Mouse (Mus musculus): ENCODE measurements around the gene Paxbp1.

GRCm38 (mm10) chr16:91011021-91011683 is 33.2 kb downstream of the Paxbp1 start, which contains the start of gene Synj1:
- no peak for TF ChIP-seq CTCF (IDR thresholded peaks at IDR 0.05; ENCODE audit: low read depth)
- TF ChIP-seq EP300 (IDR thresholded peaks at IDR 0.05; ENCODE audit: low read depth) = no peak

All from heart, postnatal 0 days (tissue).